Mouse (Mus musculus) kidney, adult 2 months (tissue): ENCODE measurements around the gene Rps6kc1. TPM values are rescaled to one million over a fixed set of nuclear protein-coding genes. Genes with fewer than 3 reads are reported as not detected.

Source experiments
- DNase-seq: peaks from one replicate; pipeline ENCODE4 v3.0.0; 2021
- H3K27ac ChIP-seq: fragments of 200-500 bp; 2 replicates; pipeline ENCODE4 v1.5.1; 2012; ENCODE audit warnings: low read depth, low read length, control low read depth, inconsistent platforms; ENCODE audit not compliant: insufficient read depth
- H3K27me3 ChIP-seq: fragments of 200-500 bp; replicated peaks from 2 replicates; pipeline ENCODE4 v1.6.1; 2012; ENCODE audit warnings: mild to moderate bottlenecking, moderate library complexity, low read length, inconsistent platforms; ENCODE audit not compliant: control insufficient read depth, insufficient read depth
- H3K36me3 ChIP-seq: fragments of 200-500 bp; 2 replicates; pipeline ENCODE4 v1.6.1; 2012; ENCODE audit warnings: mild to moderate bottlenecking, moderate library complexity, low read length, inconsistent platforms; ENCODE audit not compliant: control insufficient read depth, insufficient read depth
- H3K4me1 ChIP-seq: fragments of 200-500 bp; 2 replicates; pipeline ENCODE4 v1.6.1; 2011; ENCODE audit warnings: low read length; ENCODE audit not compliant: control insufficient read depth, insufficient read depth
- H3K4me3 ChIP-seq: fragments of 200-500 bp; 2 replicates; pipeline ENCODE4 v1.5.1; 2011; ENCODE audit warnings: mild to moderate bottlenecking, low read depth, low read length, control low read depth; ENCODE audit not compliant: insufficient read depth
- CTCF ChIP-seq: fragments of 200-500 bp; conservative IDR thresholded peaks from 2 replicates; pipeline ENCODE4 v1.5.1; 2011; ENCODE audit warnings: low read depth, mild to moderate bottlenecking, control low read depth, low read length, moderate library complexity, mixed read lengths; ENCODE audit not compliant: insufficient read depth, insufficient read length
- POLR2A ChIP-seq: fragments of 200-500 bp; IDR thresholded peaks from one replicate; pipeline ENCODE4 v1.6.1; 2011; ENCODE audit warnings: low read depth, low read length, control low read depth
- WGBS: fragments of 180-500 bp; shearing (Covaris S2); methylation state at CpG from one replicate; pipeline ENCODE4 v1.1.7; 2018; 5-methylcytosine and 5-hydroxymethylcytosine counted together
- polyA plus RNA-seq: library from polyadenylated mRNA; depleted of rRNA; stranded (reverse); fragments of >200 nt; gene quantifications from 2 replicates; pipeline ENCODE4 v1.2.3, GENCODE M21; 2012

Rps6kc1 gene
- polyA plus RNA-seq, 1 experiment = 8.3 TPM

DNA sequence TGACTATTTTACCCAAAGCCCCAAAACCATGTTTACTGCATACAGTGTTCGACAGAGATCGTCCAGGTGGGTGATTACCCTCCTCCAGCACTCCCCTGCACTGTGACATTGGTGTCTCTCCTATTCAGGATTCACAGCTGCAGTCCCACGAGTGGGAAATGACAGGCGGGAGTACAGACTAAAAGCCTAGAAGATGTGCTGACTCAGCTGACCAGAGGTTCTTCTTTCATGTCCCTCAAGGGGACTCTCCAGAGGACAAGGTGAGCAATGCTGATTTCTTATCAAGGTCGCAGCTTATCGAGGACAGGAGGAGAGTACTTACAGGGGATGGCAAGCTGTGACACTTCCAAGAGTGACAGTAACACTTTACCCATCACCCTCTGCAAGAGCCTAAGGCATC is 178.8 kb downstream of the Rps6kc1 start:
- H3K27ac ChIP-seq = no peak overlapping the region
- no peaks in the 10 kb centered on the region for H3K4me1 ChIP-seq
- 74% methylated on average over 6 of the region's 6 CpGs for WGBS
- no peaks in the 10 kb centered on the region for H3K27me3 ChIP-seq
- no peak overlapping the region for H3K4me3 ChIP-seq
- H3K36me3 ChIP-seq = no peaks in the 10 kb centered on the region
- TF ChIP-seq POLR2A (no peak), CTCF (no peak)
- no peak for DNase-seq

GRCm38 (mm10) chr1:190729516-190730088 is 182.0 kb downstream of the Rps6kc1 start:
- no peak for TF ChIP-seq POLR2A
- TF ChIP-seq CTCF = no peak
- Histone ChIP-seq H3K36me3 (no peaks in the 10 kb centered on the region), H3K4me1 (no peaks in the 10 kb centered on the region), H3K27me3 (no peaks in the 10 kb centered on the region), H3K4me3 (no peak overlapping the region), H3K27ac (no peak overlapping the region)
- no peak for DNase-seq
- WGBS = 91% methylated on average over 7 of the region's 7 CpGs

DNA sequence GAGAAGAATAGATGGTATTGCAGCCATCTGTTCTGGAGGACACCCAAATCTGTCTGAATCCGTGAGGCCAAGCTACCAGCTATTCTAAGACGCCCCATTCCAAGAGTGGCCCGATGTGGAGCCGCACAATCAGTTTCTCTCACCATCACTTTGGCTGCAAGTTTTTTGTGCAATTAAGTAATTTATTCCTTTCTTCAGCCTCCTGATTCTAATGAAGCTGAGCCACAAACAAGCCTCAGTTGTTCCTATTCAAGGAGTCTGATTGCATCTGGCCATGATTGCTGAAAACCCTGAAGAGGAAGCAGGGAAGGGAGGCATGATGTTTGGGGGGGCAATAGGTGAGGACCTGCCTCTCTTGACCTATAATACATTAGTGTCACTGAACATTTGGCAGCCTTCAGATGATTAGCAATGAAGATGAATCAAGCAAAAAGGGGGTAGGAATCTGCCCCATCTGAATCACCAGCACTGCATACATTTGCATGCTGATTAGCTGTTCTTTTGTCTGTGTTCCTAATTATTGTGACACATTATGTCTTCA is 183.4 kb downstream of the Rps6kc1 start:
- Histone ChIP-seq H3K36me3 (no peaks in the 10 kb centered on the region), H3K27me3 (no peaks in the 10 kb centered on the region), H3K27ac (no peak overlapping the region), H3K4me1 (no peaks in the 10 kb centered on the region), H3K4me3 (no peak overlapping the region)
- TF ChIP-seq CTCF (no peak), POLR2A (no peak)
- DNase-seq = no peak
- 90% methylated on average over 4 of the region's 4 CpGs for WGBS

DNA sequence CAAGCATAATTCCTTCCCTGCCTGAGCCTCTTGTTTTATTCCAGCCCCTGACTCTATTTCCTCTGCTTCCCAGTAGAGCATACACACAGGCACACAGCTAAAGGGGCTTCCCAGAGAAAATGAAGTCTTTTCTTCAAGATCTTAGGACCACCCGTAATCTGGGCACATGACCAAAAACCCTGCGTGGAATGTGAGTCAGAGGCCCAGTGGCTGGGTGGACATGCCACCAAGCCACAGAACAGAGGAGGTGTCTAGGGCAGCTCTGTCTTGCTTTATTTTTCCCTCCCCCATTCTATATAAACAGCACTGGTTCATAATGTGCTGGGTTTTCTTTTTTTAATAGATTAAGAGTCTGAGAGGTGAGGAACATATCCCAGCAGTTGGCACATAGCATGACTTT is 184.2 kb downstream of the Rps6kc1 start:
- TF ChIP-seq CTCF (no peak), POLR2A (no peak)
- Histone ChIP-seq H3K27me3 (no peaks in the 10 kb centered on the region), H3K4me1 (no peaks in the 10 kb centered on the region), H3K36me3 (no peaks in the 10 kb centered on the region), H3K27ac (no peak overlapping the region), H3K4me3 (no peak overlapping the region)
- DNase-seq = no peak
- WGBS = 67% methylated on average over 2 of the region's 2 CpGs

DNA sequence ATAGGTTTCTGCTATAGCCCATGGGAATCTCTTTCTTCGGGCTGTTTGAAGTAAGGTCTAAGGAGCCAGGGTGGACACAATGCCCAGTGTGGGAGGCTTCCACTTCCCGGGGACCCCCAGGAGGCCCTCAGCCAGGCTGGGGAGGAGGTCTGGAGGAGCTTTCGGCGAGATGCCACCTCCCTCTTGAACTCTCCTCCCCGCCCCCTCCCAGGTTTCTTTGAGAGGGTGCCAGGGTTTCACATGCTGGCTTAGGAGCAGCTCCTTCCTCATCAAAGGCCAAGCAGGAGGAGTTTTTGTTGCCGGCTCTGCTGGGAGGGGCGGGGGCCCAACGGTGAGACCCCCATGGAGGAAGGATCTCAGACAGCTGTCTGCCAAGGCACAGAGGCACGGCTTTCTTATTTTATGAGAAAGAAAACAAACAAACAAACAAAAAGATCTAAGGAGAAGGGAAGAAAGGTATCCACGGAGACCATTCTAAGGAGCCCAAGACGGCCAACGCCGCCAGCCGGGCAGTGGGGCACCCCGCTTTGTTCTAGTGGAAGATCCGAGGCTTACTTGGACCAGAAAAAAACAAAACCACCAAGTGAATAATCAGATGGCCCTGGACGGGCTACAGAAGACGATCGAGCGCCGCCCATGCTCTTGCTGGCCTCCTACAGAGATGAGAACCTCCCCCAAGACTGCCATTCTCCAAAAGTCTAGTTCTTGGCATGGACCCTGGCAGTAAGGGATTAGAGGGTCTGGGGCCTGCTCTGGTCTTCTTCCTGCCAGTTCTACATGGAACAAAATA is 186.8 kb downstream of the Rps6kc1 start:
- TF ChIP-seq POLR2A (no peak), CTCF (no peak)
- WGBS = 59% methylated on average over 21 of the region's 21 CpGs
- Histone ChIP-seq H3K4me1 (no peaks in the 10 kb centered on the region), H3K4me3 (no peak overlapping the region), H3K27ac (no peak overlapping the region), H3K27me3 (no peaks in the 10 kb centered on the region), H3K36me3 (no peaks in the 10 kb centered on the region)
- DNase-seq = no peak

- TF ChIP-seq POLR2A (no peak), CTCF (no peak)
- no peak for DNase-seq
- Histone ChIP-seq H3K36me3 (no peaks in the 10 kb centered on the region), H3K27me3 (no peaks in the 10 kb centered on the region), H3K27ac (no peak overlapping the region), H3K4me1 (no peaks in the 10 kb centered on the region), H3K4me3 (no peak overlapping the region)
- 85% methylated on average over 7 of the region's 7 CpGs for WGBS
These were observed 187.6 kb downstream of the Rps6kc1 start for GRCm38 (mm10) chr1:190723926-190724430.

DNA sequence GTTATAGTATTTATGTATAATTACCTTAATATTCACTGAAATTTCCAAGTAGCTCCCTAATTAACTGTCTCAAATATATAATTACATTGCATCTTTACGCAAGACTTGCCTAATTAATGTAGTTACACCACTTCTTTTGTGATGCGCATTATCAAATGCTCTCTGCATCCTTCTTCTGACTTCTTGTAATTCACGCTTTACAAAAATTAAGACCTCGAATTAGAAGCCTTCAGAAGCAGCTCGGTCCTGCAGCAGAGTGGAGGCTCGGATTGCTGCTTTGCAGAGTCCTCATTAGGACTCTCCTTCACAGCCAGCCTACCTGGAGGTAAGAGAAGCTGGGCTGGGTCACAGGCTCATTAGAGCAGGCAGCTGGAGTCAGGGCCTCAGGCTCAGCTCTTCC is 197.7 kb downstream of the Rps6kc1 start:
- TF ChIP-seq POLR2A (no peak), CTCF (no peak)
- 78% methylated on average over 6 of the region's 6 CpGs for WGBS
- Histone ChIP-seq H3K27me3 (no peaks in the 10 kb centered on the region), H3K27ac (no peak overlapping the region), H3K36me3 (no peaks in the 10 kb centered on the region), H3K4me3 (no peak overlapping the region), H3K4me1 (no peaks in the 10 kb centered on the region)
- DNase-seq = no peak
